Mouse (Mus musculus) myocyte (in vitro differentiated cells): ENCODE measurements at regions not wholly inside any gene's neighbourhood (a gene's known extent, or its start where the extent isn't known, plus 50 kb on each side); places are given as distances from the start of the nearest gene placed in this dataset.

Experiments used
- E2F4 ChIP-seq: IDR thresholded peaks from one replicate; pipeline ENCODE4 v1.6.1; 2011; ENCODE audit warnings: mild to moderate bottlenecking, control low read depth, moderate library complexity; ENCODE audit not compliant: insufficient read depth
- MAX ChIP-seq: IDR thresholded peaks from one replicate; pipeline ENCODE4 v1.6.1; 2011; ENCODE audit warnings: low read depth, mild to moderate bottlenecking, control low read depth
- MYOD1 ChIP-seq, 3 experiments: IDR thresholded peaks; one replicate each; pipeline ENCODE4 v1.6.1; 2011; ENCODE audit warnings: control low read depth in 2 of 3, low read depth in 2 of 3, mild to moderate bottlenecking in 2 of 3, moderate library complexity in 1 of 3; ENCODE audit not compliant: insufficient read length in 2 of 3, control insufficient read depth in 1 of 3
- MYOG ChIP-seq, 3 experiments: IDR thresholded peaks; one replicate each; pipeline ENCODE4 v1.6.1; 2011; ENCODE audit warnings: control low read depth in 2 of 3, low read depth in 2 of 3, mild to moderate bottlenecking in 2 of 3; ENCODE audit not compliant: insufficient read length in 2 of 3, control insufficient read depth in 1 of 3, insufficient read depth in 1 of 3
- POLR2A ChIP-seq: IDR thresholded peaks from one replicate; pipeline ENCODE4 v1.6.1; 2011; ENCODE audit warnings: low read depth, mild to moderate bottlenecking, control low read depth, moderate library complexity; ENCODE audit not compliant: insufficient read length
- POLR2AphosphoS2 ChIP-seq: IDR thresholded peaks from one replicate; pipeline ENCODE4 v1.6.1; 2011; ENCODE audit warnings: low read depth, control low read depth; ENCODE audit not compliant: insufficient read length
- SRF ChIP-seq: IDR thresholded peaks from one replicate; pipeline ENCODE4 v1.6.1; 2011; ENCODE audit warnings: low read depth; ENCODE audit not compliant: control insufficient read depth, insufficient read length
- TCF12 ChIP-seq: IDR thresholded peaks from one replicate; pipeline ENCODE4 v1.6.1; 2011; ENCODE audit warnings: mild to moderate bottlenecking, control low read depth; ENCODE audit not compliant: poor library complexity, insufficient read depth, severe bottlenecking
- USF1 ChIP-seq: IDR thresholded peaks from one replicate; pipeline ENCODE4 v1.6.1; 2011; ENCODE audit warnings: low read depth, mild to moderate bottlenecking, control low read depth, moderate library complexity

GRCm38 (mm10) chrX:12462936-12463647, 124.5 kb upstream of the Atp6ap2 start:
- no peak for TF ChIP-seq MYOG (IDR thresholded peaks at IDR 0.05; ENCODE audit: control insufficient read depth in 1 of 3, insufficient read depth in 1 of 3, insufficient read length in 2 of 3, low read depth in 2 of 3)
- no peak for TF ChIP-seq MAX
- no peak for TF ChIP-seq POLR2A
- no peak for TF ChIP-seq E2F4
- TF ChIP-seq MYOD1 (IDR thresholded peaks at IDR 0.05; ENCODE audit: control insufficient read depth in 1 of 3, insufficient read length in 2 of 3, low read depth in 2 of 3), result no peak
- no peak for TF ChIP-seq USF1
- no peak for TF ChIP-seq POLR2AphosphoS2
- TF ChIP-seq TCF12, result no peak
- TF ChIP-seq SRF, result no peak
